Mouse (Mus musculus) testis, adult 2 months (tissue): ENCODE results near the gene Sypl.

Source experiments
- CTCF ChIP-seq: fragments of 200-500 bp; IDR thresholded peaks from 2 replicates; pipeline ENCODE4 v1.5.1; 2012; ENCODE audit warnings: low read depth, mild to moderate bottlenecking, inconsistent platforms, low read length, moderate library complexity; ENCODE audit not compliant: control insufficient read depth, insufficient read depth, insufficient replicate concordance
- POLR2A ChIP-seq: fragments of 200-500 bp; IDR thresholded peaks from 2 replicates; pipeline ENCODE4 v1.6.1; 2012; ENCODE audit warnings: low read depth, mild to moderate bottlenecking, inconsistent platforms, low read length, moderate library complexity; ENCODE audit not compliant: control insufficient read depth

GRCm38 (mm10) chr12:32927231-32927835 lies 26.4 kb upstream of the Sypl start:
- TF ChIP-seq CTCF (no peak), POLR2A (no peak)
